Mouse (Mus musculus): ENCODE data around the gene Yipf2. TPM values are rescaled to one million over a fixed set of nuclear protein-coding genes. Genes with fewer than 3 reads are reported as not detected.

The Yipf2 gene
- total RNA-seq (2014; fragmentation: Nextera tagmentation) = 6.8 and 8.5 TPM in 2 replicates
- 13.2 and 19.0 TPM in 2 replicates for total RNA-seq (2017)
- 4.7 and 5.1 TPM in 2 replicates for polyA plus RNA-seq (2012)

DNA sequence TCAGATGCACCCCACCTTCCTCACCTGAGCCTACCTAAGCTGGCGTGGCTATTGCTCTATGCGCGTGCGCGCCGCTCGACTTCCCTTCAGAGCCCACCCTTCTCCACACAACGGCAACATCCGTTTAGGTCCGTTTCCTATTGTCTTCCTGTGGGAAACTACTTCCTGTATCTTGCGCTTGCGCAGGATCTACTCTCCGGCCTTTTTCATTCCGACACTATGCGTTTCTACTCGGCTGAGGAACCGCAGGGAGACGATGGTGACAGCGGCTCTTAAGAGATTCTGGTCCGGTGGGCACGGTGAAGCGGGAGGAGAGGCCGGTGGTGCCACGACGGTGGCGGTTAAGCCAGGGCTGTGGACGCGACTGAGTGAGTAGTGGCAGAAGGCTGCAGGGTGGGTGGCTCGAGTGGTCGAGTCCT is at the start of gene Yipf2, which contains the start of gene Timm29:
Gene Yipf2 (minus strand): TSS at position 126 of the 419 bp plus-strand sequence.
Gene Timm29 (plus strand): TSS at position 20 of the 419 bp plus-strand sequence.
- Histone ChIP-seq H3K36me3 (replicated peaks) (peaks cover 85% of the 10 kb centered on the region), H3K27me3 (ENCODE audit: insufficient read depth, low read length) (no peaks in the 10 kb centered on the region), H3K4me3 (ENCODE audit: low read depth, low read length) (peak within 1 kb of the TSS; percentile 90), H3K9me3 (replicated peaks) (no peaks in the 10 kb centered on the region), H3K4me1 (ENCODE audit: insufficient read depth, low read depth, low read length) (peaks cover 57% of the 10 kb centered on the region)
- DNase-seq (ENCODE audit: low spot score) = peak; percentile 71
- TF ChIP-seq CTCF (IDR thresholded peaks at IDR 0.05; ENCODE audit: low read depth, low read length) (no peak), TAL1 (conservative IDR thresholded peaks at IDR 0.05; ENCODE audit: low read depth, low read length) (no peak), POLR2AphosphoS5 (IDR thresholded peaks at IDR 0.05; ENCODE audit: insufficient replicate concordance, low read depth, low read length) (no peak), GATA2 (IDR thresholded peaks at IDR 0.05; ENCODE audit: borderline replicate concordance, low read depth, low read length) (no peak), GATA1 (IDR thresholded peaks at IDR 0.05; ENCODE audit: borderline replicate concordance, low read length) (no peak)
- ATAC-seq (ENCODE audit: extremely low read depth, insufficient number of reproducible peaks, low FRiP score, poor library complexity, severe bottlenecking) = peak; percentile 88

DNA sequence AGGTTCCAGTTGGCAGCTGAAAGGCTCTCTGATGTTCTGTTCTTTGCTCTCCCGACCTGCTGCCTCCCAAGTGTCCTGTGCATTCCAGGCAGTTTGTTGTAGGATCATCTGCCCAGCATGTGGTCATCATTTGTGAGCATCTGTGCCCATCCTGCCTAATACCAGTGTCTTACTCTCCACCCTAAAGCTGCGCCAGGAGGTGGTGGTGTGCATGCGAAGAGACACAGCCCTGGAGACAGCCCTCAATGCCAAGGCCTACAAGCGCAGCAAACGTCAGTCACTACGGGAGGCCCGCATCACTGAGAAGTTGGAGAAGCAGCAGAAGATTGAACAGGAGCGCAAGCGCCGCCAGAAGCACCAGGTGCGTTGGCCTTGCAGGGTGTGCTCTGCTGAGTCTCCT is 46.4 kb upstream of the Yipf2 start:
- Histone ChIP-seq H3K36me3 (replicated peaks) (peaks cover 99% of the 10 kb centered on the region), H3K9me3 (replicated peaks) (no peaks in the 10 kb centered on the region), H3K4me1 (ENCODE audit: insufficient read depth, low read depth, low read length) (peaks cover 2% of the 10 kb centered on the region; the same call in 1 of the 2 replicates), H3K4me3 (ENCODE audit: low read depth, low read length) (no peak overlapping the region), H3K27me3 (ENCODE audit: insufficient read depth, low read length) (no peaks in the 10 kb centered on the region; the same call in 1 of the 2 replicates)
- ATAC-seq (ENCODE audit: extremely low read depth, insufficient number of reproducible peaks, low FRiP score, poor library complexity, severe bottlenecking) = no peak
- TF ChIP-seq TAL1 (conservative IDR thresholded peaks at IDR 0.05; ENCODE audit: low read depth, low read length) (no peak), CTCF (IDR thresholded peaks at IDR 0.05; ENCODE audit: low read depth, low read length) (no peak), GATA2 (IDR thresholded peaks at IDR 0.05; ENCODE audit: borderline replicate concordance, low read depth, low read length) (no peak), POLR2AphosphoS5 (IDR thresholded peaks at IDR 0.05; ENCODE audit: insufficient replicate concordance, low read depth, low read length) (no peak), GATA1 (IDR thresholded peaks at IDR 0.05; ENCODE audit: borderline replicate concordance, low read length) (no peak)
- DNase-seq (ENCODE audit: low spot score) = no peak

DNA sequence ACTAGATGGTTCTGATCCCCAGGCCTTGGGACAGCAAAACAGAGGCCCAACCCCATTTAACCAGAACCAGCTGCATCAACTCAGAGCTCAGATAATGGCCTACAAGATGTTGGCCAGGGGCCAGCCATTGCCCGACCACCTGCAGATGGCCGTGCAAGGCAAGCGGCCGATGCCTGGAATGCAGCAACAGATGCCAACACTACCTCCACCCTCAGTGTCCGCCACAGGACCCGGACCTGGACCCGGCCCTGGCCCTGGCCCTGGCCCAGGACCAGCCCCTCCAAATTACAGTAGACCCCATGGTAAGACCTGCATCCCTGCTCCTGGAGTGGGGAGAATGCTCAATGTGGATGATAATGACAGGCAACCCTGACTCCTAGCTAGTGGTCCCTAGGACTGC is 43.0 kb upstream of the Yipf2 start:
- ATAC-seq (ENCODE audit: extremely low read depth, insufficient number of reproducible peaks, low FRiP score, poor library complexity, severe bottlenecking) = no peak
- no peak overlapping the region for H3K4me3 ChIP-seq (ENCODE audit: low read depth, low read length)
- DNase-seq (ENCODE audit: low spot score) = no peak
- no peak for TF ChIP-seq POLR2AphosphoS5 (IDR thresholded peaks at IDR 0.05; ENCODE audit: insufficient replicate concordance, low read depth, low read length)
- TF ChIP-seq GATA2 (IDR thresholded peaks at IDR 0.05; ENCODE audit: borderline replicate concordance, low read depth, low read length) = no peak
- TF ChIP-seq CTCF (IDR thresholded peaks at IDR 0.05; ENCODE audit: low read depth, low read length) = no peak
- no peak for TF ChIP-seq TAL1 (conservative IDR thresholded peaks at IDR 0.05; ENCODE audit: low read depth, low read length)
- no peak for TF ChIP-seq GATA1 (IDR thresholded peaks at IDR 0.05; ENCODE audit: borderline replicate concordance, low read length)
- H3K9me3 ChIP-seq (replicated peaks) = no peaks in the 10 kb centered on the region
- H3K27me3 ChIP-seq (ENCODE audit: insufficient read depth, low read length) = no peaks in the 10 kb centered on the region; the same call in 1 of the 2 replicates
- H3K36me3 ChIP-seq (replicated peaks) = peaks cover 95% of the 10 kb centered on the region
- H3K4me1 ChIP-seq (ENCODE audit: insufficient read depth, low read depth, low read length) = peaks cover 2% of the 10 kb centered on the region; the same call in 1 of the 2 replicates

DNA sequence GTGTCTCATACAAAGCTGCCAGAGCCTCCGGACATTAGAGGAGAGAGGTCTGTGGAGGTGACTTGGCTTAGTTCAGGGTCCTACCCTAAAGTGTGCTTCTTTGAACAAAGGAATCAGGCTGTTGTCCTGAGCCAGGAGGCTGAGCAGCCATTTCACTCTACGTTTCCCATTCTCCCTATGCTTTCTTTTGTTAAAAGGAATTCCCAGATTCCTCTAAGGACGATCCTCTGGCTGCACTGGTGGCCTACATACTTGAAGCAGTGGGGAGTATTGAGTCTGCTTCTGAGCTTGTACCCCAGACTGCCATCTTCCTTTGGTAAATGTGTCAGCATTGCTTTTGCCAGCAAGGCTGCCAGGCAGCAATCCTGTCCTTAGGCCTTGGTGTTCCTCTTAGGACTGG is 40.5 kb upstream of the Yipf2 start:
- Histone ChIP-seq H3K36me3 (replicated peaks) (peaks cover 78% of the 10 kb centered on the region), H3K27me3 (ENCODE audit: insufficient read depth, low read length) (no peaks in the 10 kb centered on the region; the same call in 1 of the 2 replicates), H3K9me3 (replicated peaks) (no peaks in the 10 kb centered on the region), H3K4me1 (ENCODE audit: insufficient read depth, low read depth, low read length) (peaks cover 2% of the 10 kb centered on the region; the same call in 1 of the 2 replicates), H3K4me3 (ENCODE audit: low read depth, low read length) (no peak overlapping the region)
- TF ChIP-seq POLR2AphosphoS5 (IDR thresholded peaks at IDR 0.05; ENCODE audit: insufficient replicate concordance, low read depth, low read length) = no peak
- TF ChIP-seq GATA1 (IDR thresholded peaks at IDR 0.05; ENCODE audit: borderline replicate concordance, low read length) = no peak
- no peak for TF ChIP-seq TAL1 (conservative IDR thresholded peaks at IDR 0.05; ENCODE audit: low read depth, low read length)
- no peak for TF ChIP-seq CTCF (IDR thresholded peaks at IDR 0.05; ENCODE audit: low read depth, low read length)
- TF ChIP-seq GATA2 (IDR thresholded peaks at IDR 0.05; ENCODE audit: borderline replicate concordance, low read depth, low read length) = no peak
- no peak for ATAC-seq (ENCODE audit: extremely low read depth, insufficient number of reproducible peaks, low FRiP score, poor library complexity, severe bottlenecking)
- no peak for DNase-seq (ENCODE audit: low spot score)

DNA sequence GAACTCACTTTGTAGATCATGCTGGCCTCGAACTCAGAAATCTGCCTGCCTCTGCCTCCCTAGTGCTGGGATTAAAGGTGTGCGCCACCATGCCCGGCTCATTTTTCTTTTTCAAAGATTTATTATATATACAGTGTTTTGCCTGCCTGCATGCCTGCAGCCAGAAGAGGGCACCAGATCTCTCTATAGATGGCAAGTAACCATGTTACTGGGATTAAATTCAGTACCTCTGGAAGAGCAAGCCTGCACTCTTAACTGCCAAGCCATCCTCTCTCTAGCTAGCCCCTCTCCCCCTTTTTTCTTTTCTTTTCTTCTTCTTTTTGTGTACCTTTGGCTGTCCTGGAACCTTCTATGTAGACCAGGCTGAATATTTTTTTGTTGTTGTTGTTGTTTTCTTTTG is 38.0 kb upstream of the Yipf2 start:
- Histone ChIP-seq H3K9me3 (replicated peaks) (no peaks in the 10 kb centered on the region), H3K27me3 (ENCODE audit: insufficient read depth, low read length) (no peaks in the 10 kb centered on the region), H3K4me3 (ENCODE audit: low read depth, low read length) (no peak overlapping the region), H3K4me1 (ENCODE audit: insufficient read depth, low read depth, low read length) (peaks cover 8% of the 10 kb centered on the region; the same call in 1 of the 2 replicates), H3K36me3 (replicated peaks) (peaks cover 66% of the 10 kb centered on the region)
- DNase-seq (ENCODE audit: low spot score) = peak; percentile 16
- TF ChIP-seq GATA1 (IDR thresholded peaks at IDR 0.05; ENCODE audit: borderline replicate concordance, low read length) (no peak), CTCF (IDR thresholded peaks at IDR 0.05; ENCODE audit: low read depth, low read length) (0 out of 2 replicates have a peak, but pooled peaks have one; percentile 31)
- ATAC-seq (ENCODE audit: extremely low read depth, insufficient number of reproducible peaks, low FRiP score, poor library complexity, severe bottlenecking) = no peak

DNA sequence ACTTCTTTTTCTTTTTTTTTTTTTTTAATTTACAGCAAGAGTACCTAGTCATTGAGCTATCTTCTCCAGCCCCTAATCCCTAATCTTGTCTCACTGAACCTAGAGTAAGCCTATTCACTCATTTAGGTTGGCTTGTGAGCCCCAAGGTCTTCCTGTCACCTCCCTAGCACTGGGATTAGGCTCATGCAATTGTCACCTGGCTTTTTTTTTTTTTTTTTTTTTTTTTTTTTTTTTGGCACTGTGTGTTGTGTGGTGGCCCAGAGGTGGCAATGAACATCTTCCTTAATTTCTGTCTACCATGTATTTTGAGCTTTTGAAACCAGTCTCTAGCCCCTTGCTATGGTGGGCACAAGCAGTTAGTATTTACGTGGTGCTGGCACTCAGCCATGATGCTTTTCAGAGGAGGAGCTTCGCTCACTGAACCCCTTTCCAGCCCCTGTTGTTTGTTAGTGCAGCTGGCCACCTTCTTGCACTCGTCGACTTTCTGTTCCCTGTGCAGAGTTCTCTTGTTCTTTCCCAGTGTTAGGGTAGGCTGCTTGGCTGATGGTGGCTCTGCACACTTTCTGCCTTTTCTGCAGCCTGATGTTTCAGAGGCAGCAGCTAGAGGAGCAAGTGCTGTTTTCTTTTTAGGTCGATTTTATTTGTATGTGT is 34.6 kb upstream of the Yipf2 start:
- no peak for DNase-seq (ENCODE audit: low spot score)
- TF ChIP-seq GATA1 (IDR thresholded peaks at IDR 0.05; ENCODE audit: borderline replicate concordance, low read length) (no peak), CTCF (IDR thresholded peaks at IDR 0.05; ENCODE audit: low read depth, low read length) (no peak), TAL1 (conservative IDR thresholded peaks at IDR 0.05; ENCODE audit: low read depth, low read length) (no peak), GATA2 (IDR thresholded peaks at IDR 0.05; ENCODE audit: borderline replicate concordance, low read depth, low read length) (no peak), POLR2AphosphoS5 (IDR thresholded peaks at IDR 0.05; ENCODE audit: insufficient replicate concordance, low read depth, low read length) (no peak)

More for the DNA sequence above, 34.6 kb upstream of the Yipf2 start:
- H3K27me3 ChIP-seq (ENCODE audit: insufficient read depth, low read length) = no peaks in the 10 kb centered on the region
- no peak overlapping the region for H3K4me3 ChIP-seq (ENCODE audit: low read depth, low read length)
- ATAC-seq (ENCODE audit: extremely low read depth, insufficient number of reproducible peaks, low FRiP score, poor library complexity, severe bottlenecking) = no peak
- H3K36me3 ChIP-seq (replicated peaks) = peaks cover 59% of the 10 kb centered on the region
- H3K9me3 ChIP-seq (replicated peaks) = no peaks in the 10 kb centered on the region
- peaks cover 23% of the 10 kb centered on the region for H3K4me1 ChIP-seq (ENCODE audit: insufficient read depth, low read depth, low read length)

Measured in G1E (cell line).